Mouse (Mus musculus) brain, embryonic 14.5 days (tissue): Measurements from ENCODE around the gene Zmym3.

Source experiments
- CTCF ChIP-seq: fragments of 200-500 bp; IDR thresholded peaks from 2 replicates; pipeline ENCODE4 v1.5.1; 2012; ENCODE audit warnings: inconsistent platforms, mild to moderate bottlenecking, moderate library complexity, borderline replicate concordance; ENCODE audit not compliant: insufficient read depth, insufficient read length; ENCODE audit errors: extremely low read depth
- POLR2A ChIP-seq: fragments of 200-500 bp; IDR thresholded peaks from 2 replicates; pipeline ENCODE4 v1.6.1; 2012; ENCODE audit warnings: mild to moderate bottlenecking, inconsistent platforms, borderline replicate concordance; ENCODE audit not compliant: poor library complexity, insufficient read depth, insufficient read length, severe bottlenecking; ENCODE audit errors: extremely low read depth

DNA sequence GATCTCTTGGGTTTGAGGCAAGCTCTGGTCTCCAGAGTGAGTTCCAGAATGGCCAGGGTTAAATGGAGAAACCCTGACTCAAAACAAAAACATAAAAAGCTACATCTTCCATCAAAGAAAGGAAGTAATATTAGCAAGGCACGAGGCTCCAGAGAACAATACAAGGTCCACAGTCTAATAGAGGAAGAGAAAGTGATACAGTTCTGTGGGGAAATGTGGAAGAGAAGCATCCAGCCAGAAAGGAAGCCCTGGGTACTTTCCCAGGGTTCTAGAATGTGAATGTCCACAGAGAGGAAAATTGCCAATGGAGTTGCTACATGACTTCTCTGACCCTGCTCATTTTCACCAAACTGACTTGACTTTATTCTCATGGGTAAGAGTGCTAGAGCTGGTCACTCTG, 30.5 kb upstream of the Zmym3 start:
- TF ChIP-seq POLR2A (no peak), CTCF (no peak)
